Mouse (Mus musculus) lung, embryonic 15.5 days (tissue): ENCODE data around the gene Lsm4. TPM values are rescaled to one million over a fixed set of nuclear protein-coding genes. Genes with fewer than 3 reads are reported as not detected.
A peak's percentile ranks its signal among the peaks of the same experiment; 100 is the strongest.

Experiments used
- ATAC-seq: fragments of 200-750 bp; cut with Nextera tagmentation; 2 replicates; pipeline ENCODE4 v1.8.0; 2017; ENCODE audit warnings: moderate number of reproducible peaks, borderline replicate concordance; ENCODE audit not compliant: low FRiP score, low TSS enrichment; ENCODE audit errors: extremely low read depth
- H3K27ac ChIP-seq: fragments of 300-500 bp; sonication (generic); 2 replicates; pipeline ENCODE4 v1.5.1; 2015; ENCODE audit warnings: moderate library complexity, mild to moderate bottlenecking, inconsistent platforms
- H3K27me3 ChIP-seq: fragments of 300-500 bp; sonication (generic); 2 replicates; pipeline ENCODE4 v1.6.1; 2015; ENCODE audit warnings: inconsistent platforms
- H3K36me3 ChIP-seq: fragments of 300-500 bp; sonication (generic); 2 replicates; pipeline ENCODE4 v1.6.1; 2015; ENCODE audit warnings: inconsistent platforms
- H3K4me1 ChIP-seq: fragments of 300-500 bp; sonication (generic); 2 replicates; pipeline ENCODE4 v1.6.1; 2015; ENCODE audit warnings: inconsistent platforms
- H3K4me2 ChIP-seq: fragments of 300-500 bp; sonication (generic); 2 replicates; pipeline ENCODE4 v1.6.1; 2015; ENCODE audit warnings: inconsistent platforms, mild to moderate bottlenecking, moderate library complexity
- H3K4me3 ChIP-seq: fragments of 300-500 bp; sonication (generic); 2 replicates; pipeline ENCODE4 v1.5.1; 2015; ENCODE audit warnings: mild to moderate bottlenecking, inconsistent platforms
- H3K9ac ChIP-seq: fragments of 300-500 bp; sonication (generic); 2 replicates; pipeline ENCODE4 v1.6.1; 2015; ENCODE audit warnings: inconsistent platforms
- H3K9me3 ChIP-seq: fragments of 300-500 bp; sonication (generic); 2 replicates; pipeline ENCODE4 v1.6.1; 2016; ENCODE audit warnings: inconsistent platforms
- WGBS: fragments of 180-500 bp; shearing (Covaris S2); methylation state at CpG from one replicate; pipeline ENCODE4 v1.1.7; 2015; 5-methylcytosine and 5-hydroxymethylcytosine counted together
- polyA plus RNA-seq: library from polyadenylated mRNA; unstranded; fragments of >200 nt; fragmentation: Nextera tagmentation; extraction: Ambion mirVana; gene quantifications from 2 replicates; pipeline ENCODE4 v1.2.1, GENCODE M21; 2015

The Lsm4 gene
- polyA plus RNA-seq, 1 experiment from 2014 or later = 268 TPM

- no peaks in the 10 kb centered on the region for H3K36me3 ChIP-seq
- no peaks in the 10 kb centered on the region for H3K4me1 ChIP-seq
- no peaks in the 10 kb centered on the region for H3K9me3 ChIP-seq
- H3K4me2 ChIP-seq = no peak overlapping the region
- H3K4me3 ChIP-seq = no peak overlapping the region
- H3K27me3 ChIP-seq = no peaks in the 10 kb centered on the region
- WGBS = 84% methylated on average over 14 of the region's 14 CpGs
- H3K27ac ChIP-seq = no peak overlapping the region
- H3K9ac ChIP-seq = no peak overlapping the region
- ATAC-seq = no peak
Measured at GRCm38 (mm10) chr8:70708281-70708680, 35.2 kb downstream of the Lsm4 start.

GRCm38 (mm10) chr8:70709794-70710193 lies 36.7 kb downstream of the Lsm4 start:
- ATAC-seq = no peak
- no peaks in the 10 kb centered on the region for H3K9me3 ChIP-seq
- no peak overlapping the region for H3K27ac ChIP-seq
- H3K4me2 ChIP-seq = no peak overlapping the region
- H3K27me3 ChIP-seq = no peaks in the 10 kb centered on the region
- H3K36me3 ChIP-seq = no peaks in the 10 kb centered on the region
- no peak overlapping the region for H3K9ac ChIP-seq
- H3K4me3 ChIP-seq = no peak overlapping the region
- H3K4me1 ChIP-seq = no peaks in the 10 kb centered on the region
- 87% methylated on average over 9 of the region's 9 CpGs for WGBS

DNA sequence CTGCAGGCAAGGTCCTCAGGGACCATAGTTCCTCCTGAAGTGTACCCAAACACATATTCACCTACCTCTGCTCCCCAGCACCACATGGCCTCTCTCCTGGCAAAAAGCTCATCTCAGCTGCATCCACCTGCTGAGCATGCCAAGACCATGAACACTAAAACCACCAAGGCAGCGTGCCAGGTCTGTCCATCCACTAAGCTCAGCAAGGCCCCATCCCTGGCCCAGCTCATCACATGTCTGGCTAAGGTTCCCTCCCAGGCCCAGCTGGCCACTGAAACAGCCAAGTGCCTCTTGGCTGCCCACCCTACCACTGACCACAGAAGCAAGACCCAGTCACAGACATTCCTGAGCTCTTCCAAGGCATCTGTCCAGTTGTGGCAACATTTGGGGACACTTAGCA lies 37.2 kb downstream of the Lsm4 start:
- Histone ChIP-seq H3K27me3 (no peaks in the 10 kb centered on the region), H3K9me3 (no peaks in the 10 kb centered on the region), H3K9ac (no peak overlapping the region), H3K4me3 (no peak overlapping the region), H3K27ac (no peak overlapping the region), H3K4me1 (no peaks in the 10 kb centered on the region), H3K4me2 (no peak overlapping the region), H3K36me3 (no peaks in the 10 kb centered on the region)
- ATAC-seq = no peak
- 93% methylated on average over 1 of the region's 1 CpGs for WGBS

DNA sequence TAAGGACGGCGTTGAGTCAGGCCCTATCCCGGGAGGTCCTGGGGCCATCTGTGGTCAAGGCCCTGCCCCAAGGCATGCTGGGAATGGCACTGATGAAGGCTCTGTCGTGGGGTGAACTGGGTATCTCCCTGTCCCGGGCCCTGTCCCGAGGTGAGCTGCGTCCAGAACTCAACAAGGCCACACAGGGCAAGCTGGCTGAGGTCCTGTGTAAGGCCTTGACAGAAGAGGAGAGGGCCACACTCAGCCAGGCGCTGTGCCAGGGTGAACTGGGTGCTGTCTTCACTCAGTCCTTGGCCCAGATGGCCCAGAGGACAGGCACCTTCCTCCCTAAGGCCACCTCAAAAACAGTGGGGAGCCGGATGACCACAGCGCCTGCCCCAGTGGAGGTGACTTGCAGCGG lies 38.0 kb downstream of the Lsm4 start:
- no peaks in the 10 kb centered on the region for H3K9me3 ChIP-seq
- H3K4me1 ChIP-seq = no peaks in the 10 kb centered on the region
- no peaks in the 10 kb centered on the region for H3K27me3 ChIP-seq
- ATAC-seq = no peak
- no peak overlapping the region for H3K4me2 ChIP-seq
- no peak overlapping the region for H3K9ac ChIP-seq
- 83% methylated on average over 11 of the region's 11 CpGs for WGBS
- H3K27ac ChIP-seq = no peak overlapping the region
- H3K4me3 ChIP-seq = no peak overlapping the region
- H3K36me3 ChIP-seq = no peaks in the 10 kb centered on the region

DNA sequence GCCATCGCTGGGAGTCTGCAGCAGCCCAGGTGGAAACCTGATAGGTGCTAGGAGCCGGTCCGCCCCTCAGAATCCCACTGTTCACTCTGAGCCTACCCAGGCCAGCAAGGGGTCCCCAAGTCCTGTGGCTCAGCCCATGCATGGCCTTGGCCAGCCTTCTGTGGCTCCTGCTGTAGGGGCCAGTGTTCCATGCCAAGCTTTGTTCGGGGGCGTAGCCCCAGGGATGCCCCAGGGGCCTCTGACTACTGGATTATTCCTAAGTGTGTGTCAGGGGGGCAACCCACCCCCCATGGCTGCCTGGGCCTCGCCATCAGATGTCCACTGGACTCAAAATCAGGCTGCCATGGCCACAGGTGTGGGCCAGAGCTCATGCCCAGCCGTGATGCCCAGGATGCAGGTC lies 40.9 kb downstream of the Lsm4 start:
- WGBS = 81% methylated on average over 7 of the region's 7 CpGs
- no peak overlapping the region for H3K4me3 ChIP-seq
- no peaks in the 10 kb centered on the region for H3K27me3 ChIP-seq
- ATAC-seq = no peak; the same call in 1 of the 2 replicates
- H3K4me1 ChIP-seq = 0 out of 2 replicates have a peak, but pooled peaks cover 4% of the 10 kb centered on the region
- no peaks in the 10 kb centered on the region for H3K9me3 ChIP-seq
- H3K27ac ChIP-seq = no peak overlapping the region
- H3K4me2 ChIP-seq = no peak overlapping the region
- no peaks in the 10 kb centered on the region for H3K36me3 ChIP-seq
- H3K9ac ChIP-seq = no peak overlapping the region

DNA sequence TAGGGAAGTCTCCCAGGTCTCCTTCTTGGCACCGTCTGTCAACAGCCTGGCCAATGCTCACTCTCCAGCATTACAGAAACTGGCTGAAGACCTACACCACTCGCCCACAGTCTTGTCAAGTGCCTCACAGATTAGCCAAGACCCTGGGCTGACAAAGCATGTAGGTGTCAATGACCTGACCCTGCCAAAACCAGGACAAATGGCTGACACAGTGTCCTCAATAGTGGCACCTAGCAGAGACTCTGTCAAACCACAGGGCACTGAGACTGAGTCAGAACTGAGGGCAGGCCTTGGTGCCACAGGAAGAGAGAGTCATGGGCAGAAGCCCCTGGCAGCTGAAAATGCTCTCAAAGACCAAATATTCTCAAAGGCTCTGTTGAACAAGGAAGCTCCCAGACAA lies 42.0 kb downstream of the Lsm4 start:
- Histone ChIP-seq H3K4me1 (0 out of 2 replicates have a peak, but pooled peaks cover 4% of the 10 kb centered on the region), H3K27me3 (no peaks in the 10 kb centered on the region), H3K4me3 (no peak overlapping the region), H3K4me2 (no peak overlapping the region), H3K27ac (no peak overlapping the region), H3K9me3 (no peaks in the 10 kb centered on the region), H3K9ac (no peak overlapping the region), H3K36me3 (no peaks in the 10 kb centered on the region)
- no peak for ATAC-seq
- 46% methylated on average over 2 of the region's 2 CpGs for WGBS

DNA sequence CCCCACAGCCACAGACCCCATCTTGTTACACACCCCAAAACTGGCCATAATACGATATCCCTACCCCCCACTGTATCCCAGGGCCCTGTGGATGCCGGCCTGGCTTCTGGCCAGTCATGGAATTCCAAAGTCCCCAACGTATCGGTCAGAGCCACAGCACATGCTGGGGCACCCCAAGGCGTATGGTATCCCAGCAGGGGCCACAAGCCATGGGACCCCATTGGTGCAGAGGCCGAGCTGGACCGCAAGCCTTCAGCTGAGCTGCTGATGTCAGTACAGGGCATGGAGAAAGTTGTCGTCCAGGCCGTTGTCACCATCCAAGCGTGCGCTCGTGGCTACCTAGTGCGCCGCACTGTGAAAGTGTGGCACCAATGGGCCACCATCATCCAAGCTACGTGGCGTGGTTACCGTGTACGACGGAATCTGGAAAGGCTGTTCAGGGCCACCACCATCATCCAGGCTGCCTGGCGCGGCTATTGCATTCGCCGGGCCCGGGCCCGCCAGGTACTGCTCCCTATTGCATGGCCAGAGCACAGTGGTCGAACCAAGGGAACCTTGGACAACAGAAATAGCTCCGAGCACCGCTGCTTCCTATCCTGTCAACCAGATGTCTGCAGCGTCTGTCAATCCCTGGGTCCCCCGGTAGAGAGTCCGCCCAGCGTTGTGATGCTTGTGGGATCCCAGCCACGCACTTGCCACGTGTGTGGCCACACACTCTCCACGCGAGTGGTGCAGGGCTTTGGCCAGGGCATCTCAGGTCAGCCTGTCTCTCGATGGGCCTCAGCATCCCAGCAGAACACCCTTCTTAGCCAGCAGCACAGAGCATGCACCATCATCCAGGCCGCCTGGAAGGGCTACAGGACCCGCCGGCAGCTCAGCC lies 43.7 kb downstream of the Lsm4 start:
- no peaks in the 10 kb centered on the region for H3K27me3 ChIP-seq
- H3K4me3 ChIP-seq = no peak overlapping the region
- H3K4me1 ChIP-seq = 0 out of 2 replicates have a peak, but pooled peaks cover 4% of the 10 kb centered on the region
- ATAC-seq = no peak
- H3K27ac ChIP-seq = no peak overlapping the region
- WGBS = 81% methylated on average over 40 of the region's 40 CpGs
- H3K9me3 ChIP-seq = no peaks in the 10 kb centered on the region
- H3K9ac ChIP-seq = no peak overlapping the region
- no peak overlapping the region for H3K4me2 ChIP-seq
- H3K36me3 ChIP-seq = no peaks in the 10 kb centered on the region

GRCm38 (mm10) chr8:70718297-70718696 lies 45.2 kb downstream of the Lsm4 start, which contains the start of gene Gm3336:
Gene Gm3336 (plus strand): TSS chr8:70718543.
- no peak within 1 kb of the TSS for H3K4me3 ChIP-seq
- H3K4me1 ChIP-seq = 0 out of 2 replicates have a peak, but pooled peaks cover 4% of the 10 kb centered on the region
- peak; percentile 15; the same call in 1 of the 2 replicates for ATAC-seq
- H3K27ac ChIP-seq = no peak within 1 kb of the TSS
- 1% methylated on average over 19 of the region's 19 CpGs for WGBS
- no peaks in the 10 kb centered on the region for H3K27me3 ChIP-seq
- no peaks in the 10 kb centered on the region for H3K36me3 ChIP-seq
- H3K4me2 ChIP-seq = no peak within 1 kb of the TSS
- H3K9me3 ChIP-seq = no peaks in the 10 kb centered on the region
- H3K9ac ChIP-seq = no peak within 1 kb of the TSS

- Histone ChIP-seq H3K9ac (no peak overlapping the region), H3K27me3 (no peaks in the 10 kb centered on the region), H3K9me3 (no peaks in the 10 kb centered on the region), H3K4me2 (no peak overlapping the region), H3K4me1 (0 out of 2 replicates have a peak, but pooled peaks cover 4% of the 10 kb centered on the region), H3K4me3 (no peak overlapping the region), H3K36me3 (no peaks in the 10 kb centered on the region), H3K27ac (no peak overlapping the region)
- WGBS = 44% methylated on average over 9 of the region's 9 CpGs
- no peak for ATAC-seq
Measured at GRCm38 (mm10) chr8:70719796-70720270, 46.8 kb downstream of the Lsm4 start.

- Histone ChIP-seq H3K4me3 (no peak overlapping the region), H3K36me3 (no peaks in the 10 kb centered on the region), H3K9me3 (no peaks in the 10 kb centered on the region), H3K4me2 (no peak overlapping the region), H3K9ac (no peak overlapping the region), H3K27ac (no peak overlapping the region), H3K27me3 (no peaks in the 10 kb centered on the region), H3K4me1 (0 out of 2 replicates have a peak, but pooled peaks cover 4% of the 10 kb centered on the region)
- ATAC-seq = no peak; the same call in 1 of the 2 replicates
- 6% methylated on average over 3 of the region's 3 CpGs for WGBS
Measured at GRCm38 (mm10) chr8:70720739-70721138, 47.7 kb downstream of the Lsm4 start.

DNA sequence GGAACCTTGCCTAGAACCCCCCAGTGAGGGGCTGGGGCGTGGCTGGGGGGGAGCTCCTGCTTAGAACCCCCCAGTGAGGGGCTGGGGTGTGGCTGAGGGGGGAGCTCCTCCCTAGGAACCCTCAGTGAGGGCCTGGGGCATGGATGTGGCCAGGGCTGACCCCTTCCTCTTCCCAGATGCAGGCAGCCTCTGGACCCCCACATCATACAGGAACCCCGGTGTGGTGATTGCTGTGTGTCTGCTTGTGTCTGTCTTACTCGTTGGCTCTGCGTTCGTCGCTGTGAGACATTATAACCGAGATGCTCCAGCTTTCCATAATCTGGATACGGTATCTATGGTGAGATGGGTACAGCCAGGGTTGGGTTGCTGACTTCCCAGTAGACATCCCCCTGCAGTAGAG lies 48.6 kb downstream of the Lsm4 start:
- H3K9ac ChIP-seq = no peak overlapping the region
- no peak overlapping the region for H3K27ac ChIP-seq
- 0 out of 2 replicates have a peak, but pooled peaks cover 5% of the 10 kb centered on the region for H3K27me3 ChIP-seq
- no peaks in the 10 kb centered on the region for H3K36me3 ChIP-seq
- WGBS = 83% methylated on average over 8 of the region's 8 CpGs
- ATAC-seq = no peak
- H3K4me3 ChIP-seq = no peak overlapping the region
- 0 out of 2 replicates have a peak, but pooled peaks cover 4% of the 10 kb centered on the region for H3K4me1 ChIP-seq
- no peaks in the 10 kb centered on the region for H3K9me3 ChIP-seq
- no peak overlapping the region for H3K4me2 ChIP-seq

DNA sequence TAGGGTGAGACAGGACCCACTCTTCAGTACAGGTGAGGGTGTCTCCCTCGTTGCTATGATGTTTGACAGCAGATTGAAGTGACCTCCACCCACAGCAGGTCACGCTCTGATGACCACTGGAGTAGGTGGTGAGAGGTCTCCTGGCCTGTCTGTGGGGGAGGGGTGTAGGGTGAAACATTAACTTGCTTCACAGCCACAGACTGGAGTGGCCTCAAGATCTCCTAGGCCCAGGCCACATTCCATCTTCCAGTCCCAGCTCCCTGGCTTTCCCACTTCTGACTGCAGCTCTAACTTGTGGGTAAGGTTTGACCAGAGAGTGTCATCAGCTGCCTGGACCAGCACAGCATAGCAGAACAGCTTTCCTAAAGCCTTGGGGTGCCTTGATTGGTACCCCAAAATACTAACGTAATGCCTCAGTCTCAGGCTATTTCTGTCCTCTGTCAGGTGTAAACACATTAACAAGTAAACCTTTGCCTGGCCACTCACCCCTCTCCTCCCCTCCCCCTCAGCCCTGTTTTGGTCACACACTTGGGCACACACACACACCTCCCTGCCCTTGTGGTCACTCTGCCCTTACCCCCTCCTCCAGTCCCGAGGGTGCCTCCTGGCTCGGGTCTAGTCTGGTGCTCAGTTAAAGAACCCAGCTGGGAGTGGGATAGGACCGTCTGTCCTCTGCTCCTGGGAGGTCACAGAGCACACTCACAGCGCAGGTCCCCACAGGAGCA lies 50.6 kb downstream of the Lsm4 start, which contains the start of gene Pde4c:
Pde4c (plus strand) TSS at position 235 of the 725 bp plus-strand sequence.
- no peak for ATAC-seq
- Histone ChIP-seq H3K27ac (no peak within 1 kb of the TSS), H3K4me1 (no peaks in the 10 kb centered on the region), H3K9ac (no peak within 1 kb of the TSS), H3K36me3 (no peaks in the 10 kb centered on the region), H3K27me3 (peaks cover 22% of the 10 kb centered on the region), H3K4me3 (no peak within 1 kb of the TSS), H3K9me3 (no peaks in the 10 kb centered on the region), H3K4me2 (no peak within 1 kb of the TSS)
- WGBS = 38% methylated on average over 7 of the region's 7 CpGs
